8 mouse cellular contexts compared by ENCODE assay signal in genomic region chr13:63239301-63239804, GRCm38 (mm10).
A peak's percentile ranks its signal among the peaks of the same experiment; 100 is the strongest.
DNase-seq lines count a peak whose midpoint lies in the region; ATAC-seq and TF ChIP-seq lines count a peak whose summit lies in the region.

No protein-coding gene starts in this region.

- H3K36me3 ChIP-seq in kidney, embryonic 14.5 days (ENCODE audit: control insufficient read depth, insufficient read depth, low read length): peaks cover under 1% of the 10 kb centered on the region; the same call in 1 of the 2 replicates
- H3K36me3 ChIP-seq in heart, embryonic 12.5 days: peaks cover 2% of the 10 kb centered on the region
- 0 out of 2 replicates have a peak, but pooled peaks cover under 1% of the 10 kb centered on the region for H3K36me3 ChIP-seq in liver, embryonic 12.5 days

- POLR2A ChIA-PET in Patski (lab: Charles Lee): interaction anchor here (0.5 to 2.6 kb wide), 3 partner anchors 14 to 52 kb away, joined by 3 to 15 read pairs (median 3); no protein-coding TSS in a partner anchor

- peak overlapping the region; percentile 86 for H3K9ac ChIP-seq in kidney, embryonic 14.5 days (ENCODE audit: low read depth, low read length)
- H3K9ac ChIP-seq in heart, embryonic 12.5 days: peak overlapping the region; percentile 89
- H3K9ac ChIP-seq in liver, embryonic 12.5 days: peak overlapping the region; percentile 86

- in situ Hi-C loops in Patski (cut with MboI; ENCODE audit: low pct_unique_long_range_greater_than_20kb): no loop called here

- peak overlapping the region; percentile 53 for H3K4me2 ChIP-seq in kidney, embryonic 14.5 days (replicated peaks; ENCODE audit: low read depth, low read length)
- H3K4me2 ChIP-seq in heart, embryonic 12.5 days: peak overlapping the region; percentile 84
- H3K4me2 ChIP-seq in liver, embryonic 12.5 days: peak overlapping the region; percentile 97

- CTCF ChIA-PET in Patski (lab: Charles Lee): no interaction called here

- peaks cover 37% of the 10 kb centered on the region for H3K4me1 ChIP-seq in kidney, embryonic 14.5 days (ENCODE audit: control insufficient read depth, insufficient read depth, low read length)
- peaks cover 45% of the 10 kb centered on the region for H3K4me1 ChIP-seq in heart, embryonic 12.5 days (replicated peaks)
- H3K4me1 ChIP-seq in liver, embryonic 12.5 days: peaks cover 31% of the 10 kb centered on the region

- peak overlapping the region; percentile 94 for H3K27ac ChIP-seq in kidney, embryonic 14.5 days (ENCODE audit: low read depth, low read length)
- peak overlapping the region; percentile 98 for H3K27ac ChIP-seq in heart, embryonic 12.5 days (ENCODE audit: poor library complexity, severe bottlenecking)
- peak overlapping the region; percentile 85 for H3K27ac ChIP-seq in liver, embryonic 12.5 days

- no peak for TF ChIP-seq CTCF in Patski (IDR thresholded peaks at IDR 0.05)

- ATAC-seq in kidney, embryonic 14.5 days (ENCODE audit: low FRiP score, low TSS enrichment): peak; percentile 89
- peak; percentile 8 for ATAC-seq in Patski
- peak; percentile 77 for ATAC-seq in heart, embryonic 12.5 days (ENCODE audit: insufficient number of reproducible peaks, low FRiP score)
- ATAC-seq in liver, embryonic 12.5 days: peak; percentile 66
- no peak for ATAC-seq in activated CD4-positive, CD25-positive, alpha-beta regulatory T cell, adult 4 months
- no peak for ATAC-seq in CD4-positive, CD25-positive, alpha-beta regulatory T cell, adult 4 months

- no peaks in the 10 kb centered on the region for H3K9me3 ChIP-seq in kidney, embryonic 14.5 days (ENCODE audit: control insufficient read depth, low read length)
- H3K9me3 ChIP-seq in heart, embryonic 12.5 days (replicated peaks): no peaks in the 10 kb centered on the region
- H3K9me3 ChIP-seq in liver, embryonic 12.5 days (replicated peaks): no peaks in the 10 kb centered on the region

- H3K27me3 ChIP-seq in kidney, embryonic 14.5 days (ENCODE audit: control insufficient read depth, insufficient read depth, low read length): no peaks in the 10 kb centered on the region
- no peaks in the 10 kb centered on the region for H3K27me3 ChIP-seq in Patski
- no peaks in the 10 kb centered on the region for H3K27me3 ChIP-seq in heart, embryonic 12.5 days (replicated peaks)
- no peaks in the 10 kb centered on the region for H3K27me3 ChIP-seq in liver, embryonic 12.5 days (replicated peaks)

- WGBS in kidney, embryonic 14.5 days: 3% methylated on average over 11 of the region's 11 CpGs
- WGBS in heart, embryonic 12.5 days: 6% methylated on average over 11 of the region's 11 CpGs
- WGBS in liver, embryonic 12.5 days (ENCODE audit: insufficient replicate concordance): 21% methylated on average over 11 of the region's 11 CpGs

- DNase-seq in kidney, postnatal 10 days: no peak
- DNase-seq in Patski (ENCODE audit: low read depth, low spot score): no peak
- DNase-seq in gastrocnemius, postnatal 10 days: no peak

- H3K4me3 ChIP-seq in kidney, embryonic 14.5 days (ENCODE audit: low read length): peak overlapping the region; percentile 81
- peak overlapping the region; percentile 89 for H3K4me3 ChIP-seq in heart, embryonic 12.5 days
- peak overlapping the region; percentile 77 for H3K4me3 ChIP-seq in liver, embryonic 12.5 days

Comparison
In these comparisons a context has a peak if more than half of its experiments do, and no peak if none do; other contexts are left out.
1. ATAC-seq: peak in kidney, embryonic 14.5 days (single experiment), Patski (single experiment), heart, embryonic 12.5 days (single experiment) and liver, embryonic 12.5 days (single experiment); none in activated CD4-positive, CD25-positive, alpha-beta regulatory T cell, adult 4 months (single experiment) and CD4-positive, CD25-positive, alpha-beta regulatory T cell, adult 4 months (single experiment).
2. Peak in every context shown above with its lines, with median percentiles within 50 percentile points of each other: H3K27ac ChIP-seq, H3K4me2 ChIP-seq, H3K4me3 ChIP-seq and H3K9ac ChIP-seq.